Mouse (Mus musculus) heart, embryonic 15.5 days (tissue): Measurements from ENCODE around the gene Rpl19. TPM values are rescaled to one million over a fixed set of nuclear protein-coding genes. Genes with fewer than 3 reads are reported as not detected.

Source experiments
- ATAC-seq: fragments of 200-750 bp; cut with Nextera tagmentation; replicated peaks from 2 replicates; pipeline ENCODE4 v1.8.0; 2017; ENCODE audit warnings: low read depth, moderate TSS enrichment; ENCODE audit not compliant: insufficient number of reproducible peaks, insufficient read depth, low FRiP score
- H3K27ac ChIP-seq: fragments of 300-500 bp; sonication (generic); 2 replicates; pipeline ENCODE4 v1.5.1; 2015; ENCODE audit warnings: mild to moderate bottlenecking, inconsistent platforms
- H3K27me3 ChIP-seq: fragments of 300-500 bp; sonication (generic); 2 replicates; pipeline ENCODE4 v1.6.1; 2015; ENCODE audit warnings: inconsistent platforms
- H3K36me3 ChIP-seq: fragments of 300-500 bp; sonication (generic); 2 replicates; pipeline ENCODE4 v1.6.1; 2015; ENCODE audit warnings: mild to moderate bottlenecking, inconsistent platforms
- H3K4me1 ChIP-seq: fragments of 300-500 bp; sonication (generic); replicated peaks from 2 replicates; pipeline ENCODE4 v1.6.1; 2015; ENCODE audit warnings: inconsistent platforms
- H3K4me2 ChIP-seq: fragments of 300-500 bp; sonication (generic); 2 replicates; pipeline ENCODE4 v1.6.1; 2015; ENCODE audit warnings: inconsistent platforms, mild to moderate bottlenecking, moderate library complexity
- H3K4me3 ChIP-seq: fragments of 300-500 bp; sonication (generic); 2 replicates; pipeline ENCODE4 v1.5.1; 2015; ENCODE audit warnings: mild to moderate bottlenecking, inconsistent platforms
- H3K9ac ChIP-seq: fragments of 300-500 bp; sonication (generic); 2 replicates; pipeline ENCODE4 v1.6.1; 2015; ENCODE audit warnings: mild to moderate bottlenecking, inconsistent platforms
- H3K9me3 ChIP-seq: fragments of 300-500 bp; sonication (generic); replicated peaks from 2 replicates; pipeline ENCODE4 v1.6.1; 2016; ENCODE audit warnings: inconsistent platforms
- WGBS: fragments of 180-500 bp; shearing (Covaris S2); methylation state at CpG from one replicate; pipeline ENCODE4 v1.1.7; 2015; ENCODE audit warnings: mixed read lengths; 5-methylcytosine and 5-hydroxymethylcytosine counted together
- polyA plus RNA-seq: library from polyadenylated mRNA; unstranded; fragments of >200 nt; fragmentation: Nextera tagmentation; extraction: Ambion mirVana; gene quantifications from 2 replicates; pipeline ENCODE4 v1.2.1, GENCODE M21; 2015

Rpl19 gene
- 601 and 668 TPM in 2 replicates for polyA plus RNA-seq

GRCm38 (mm10) chr11:98026570-98027296 is at the start of gene Rpl19:
Gene Rpl19, plus strand, starts transcription at chr11:98026710.
- Histone ChIP-seq H3K9me3 (no peaks in the 10 kb centered on the region), H3K9ac (peak within 1 kb of the TSS; percentile 99), H3K27ac (peak within 1 kb of the TSS; percentile 92), H3K4me3 (peak within 1 kb of the TSS; percentile 86), H3K27me3 (no peaks in the 10 kb centered on the region), H3K4me1 (peaks cover 24% of the 10 kb centered on the region), H3K36me3 (peaks cover 35% of the 10 kb centered on the region), H3K4me2 (peak within 1 kb of the TSS; percentile 77)
- under 1% methylated on average over 69 of the region's 69 CpGs for WGBS
- peak; percentile 76 for ATAC-seq

- 0 out of 2 replicates have a peak, but pooled peaks cover 4% of the 10 kb centered on the region for H3K27me3 ChIP-seq
- H3K4me2 ChIP-seq = no peak overlapping the region
- H3K4me1 ChIP-seq = peaks cover 8% of the 10 kb centered on the region; the same call in 1 of the 2 replicates
- no peak overlapping the region for H3K9ac ChIP-seq
- no peaks in the 10 kb centered on the region for H3K36me3 ChIP-seq
- ATAC-seq = 0 out of 2 replicates have a peak, but pooled peaks have one; percentile 10
- no peaks in the 10 kb centered on the region for H3K9me3 ChIP-seq
- WGBS = 73% methylated on average over 5 of the region's 5 CpGs
- no peak overlapping the region for H3K27ac ChIP-seq
- H3K4me3 ChIP-seq = no peak overlapping the region
Observed at GRCm38 (mm10) chr11:97977797-97978196, 48.7 kb upstream of the Rpl19 start.

DNA sequence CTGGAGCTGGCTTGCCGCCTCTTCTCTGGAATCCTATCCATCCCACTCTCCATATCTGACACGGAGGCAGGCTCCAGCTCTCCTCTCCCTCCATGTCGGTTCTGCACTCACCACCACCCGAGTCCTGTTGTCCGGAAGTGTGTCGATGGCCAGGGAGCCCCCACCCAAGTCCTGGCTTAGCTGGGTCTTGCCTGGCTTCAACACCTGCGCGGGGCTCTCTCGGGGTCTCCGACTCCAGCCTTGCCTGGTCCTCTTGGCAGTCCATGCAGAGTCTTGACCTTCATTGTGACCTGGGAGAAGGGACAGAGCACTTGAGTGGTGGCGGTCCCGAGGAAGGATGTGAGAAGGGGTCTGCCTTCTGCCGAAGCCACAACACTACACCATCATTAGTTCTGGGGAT is 48.1 kb upstream of the Rpl19 start:
- WGBS = 68% methylated on average over 13 of the region's 13 CpGs

GRCm38 (mm10) chr11:97979824-97980495 is 46.5 kb upstream of the Rpl19 start:
- WGBS = 68% methylated on average over 10 of the region's 10 CpGs
- H3K27ac ChIP-seq = no peak overlapping the region
- H3K27me3 ChIP-seq = peaks cover 17% of the 10 kb centered on the region
- no peak overlapping the region for H3K9ac ChIP-seq
- H3K36me3 ChIP-seq = no peaks in the 10 kb centered on the region
- H3K4me1 ChIP-seq = peaks cover 8% of the 10 kb centered on the region; the same call in 1 of the 2 replicates
- no peaks in the 10 kb centered on the region for H3K9me3 ChIP-seq
- no peak overlapping the region for H3K4me2 ChIP-seq
- no peak for ATAC-seq
- no peak overlapping the region for H3K4me3 ChIP-seq

More for the DNA sequence above, 48.1 kb upstream of the Rpl19 start:
- 0 out of 2 replicates have a peak, but pooled peaks have one; percentile 15 for ATAC-seq
- peaks cover 7% of the 10 kb centered on the region; the same call in 1 of the 2 replicates for H3K27me3 ChIP-seq
- no peaks in the 10 kb centered on the region for H3K9me3 ChIP-seq
- no peak overlapping the region for H3K4me3 ChIP-seq
- H3K9ac ChIP-seq = no peak overlapping the region
- H3K36me3 ChIP-seq = no peaks in the 10 kb centered on the region
- no peak overlapping the region for H3K4me2 ChIP-seq
- H3K27ac ChIP-seq = no peak overlapping the region
- peaks cover 8% of the 10 kb centered on the region; the same call in 1 of the 2 replicates for H3K4me1 ChIP-seq

GRCm38 (mm10) chr11:97980531-97980966 is 46.0 kb upstream of the Rpl19 start:
- Histone ChIP-seq H3K4me1 (peaks cover 10% of the 10 kb centered on the region; the same call in 1 of the 2 replicates), H3K27me3 (peaks cover 22% of the 10 kb centered on the region), H3K9ac (no peak overlapping the region), H3K27ac (no peak overlapping the region), H3K36me3 (no peaks in the 10 kb centered on the region), H3K4me3 (no peak overlapping the region), H3K9me3 (no peaks in the 10 kb centered on the region), H3K4me2 (no peak overlapping the region)
- WGBS = 50% methylated on average over 9 of the region's 9 CpGs
- ATAC-seq = peak; percentile 36; the same call in 1 of the 2 replicates

DNA sequence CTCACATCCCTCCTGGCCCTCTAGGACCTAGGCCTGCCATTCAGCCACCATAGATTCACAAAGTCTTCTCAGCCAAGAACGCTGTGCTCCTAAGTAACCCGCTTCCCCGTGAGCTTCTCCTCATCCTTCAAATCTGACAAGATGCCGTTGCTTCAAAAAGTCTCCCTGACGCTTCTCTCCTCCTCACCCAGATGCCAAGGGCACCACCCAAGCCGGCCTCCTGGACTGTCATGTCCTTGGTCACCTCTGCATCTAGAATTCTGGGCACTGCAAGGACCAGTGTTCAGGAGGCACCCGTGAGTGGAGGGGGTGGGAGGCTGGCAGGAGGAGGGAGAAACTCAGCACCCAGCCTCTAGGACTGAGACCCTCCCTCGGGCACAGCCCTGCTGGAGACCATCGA is 43.8 kb upstream of the Rpl19 start:
- Histone ChIP-seq H3K4me2 (no peak overlapping the region), H3K4me3 (no peak overlapping the region), H3K27me3 (peaks cover 35% of the 10 kb centered on the region), H3K4me1 (peaks cover 29% of the 10 kb centered on the region), H3K9me3 (no peaks in the 10 kb centered on the region), H3K9ac (no peak overlapping the region), H3K27ac (no peak overlapping the region), H3K36me3 (no peaks in the 10 kb centered on the region)
- ATAC-seq = no peak
- 81% methylated on average over 9 of the region's 9 CpGs for WGBS

- H3K4me1 ChIP-seq = peaks cover 27% of the 10 kb centered on the region
- WGBS = 95% methylated on average over 3 of the region's 3 CpGs
- H3K4me3 ChIP-seq = no peak overlapping the region
- no peak overlapping the region for H3K9ac ChIP-seq
- no peaks in the 10 kb centered on the region for H3K36me3 ChIP-seq
- H3K4me2 ChIP-seq = no peak overlapping the region
- no peak for ATAC-seq
- H3K27me3 ChIP-seq = peaks cover 34% of the 10 kb centered on the region
- H3K27ac ChIP-seq = no peak overlapping the region
- no peaks in the 10 kb centered on the region for H3K9me3 ChIP-seq
Observed at GRCm38 (mm10) chr11:97983506-97983905, 43.0 kb upstream of the Rpl19 start.

DNA sequence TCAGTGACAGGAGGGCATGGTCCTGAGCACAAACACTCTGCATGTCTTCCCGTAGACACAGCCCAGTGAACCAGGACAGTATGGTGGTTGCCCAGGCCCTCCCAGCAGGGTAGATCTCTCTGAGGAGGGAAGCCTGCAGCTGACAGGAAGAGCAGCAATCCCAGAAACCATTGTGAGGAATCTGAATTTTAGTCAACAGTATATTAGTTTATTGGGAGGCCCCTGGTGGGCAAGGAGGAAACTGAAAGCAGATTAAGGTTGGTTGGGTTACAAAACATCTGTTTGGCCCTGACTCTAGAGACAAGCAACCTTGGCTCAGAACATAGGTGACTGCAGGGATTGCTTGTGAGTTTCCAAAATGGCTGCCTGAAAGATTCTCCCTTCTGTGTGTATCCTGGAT is 42.5 kb upstream of the Rpl19 start:
- H3K36me3 ChIP-seq = no peaks in the 10 kb centered on the region

GRCm38 (mm10) chr11:97985727-97986677 is 40.5 kb upstream of the Rpl19 start, which contains the start of gene Plxdc1:
Gene Plxdc1, minus strand, starts transcription at chr11:97986444.
- Histone ChIP-seq H3K4me1 (peaks cover 36% of the 10 kb centered on the region), H3K9me3 (no peaks in the 10 kb centered on the region), H3K9ac (peak within 1 kb of the TSS; percentile 51), H3K27ac (no peak within 1 kb of the TSS), H3K27me3 (peaks cover 38% of the 10 kb centered on the region), H3K36me3 (no peaks in the 10 kb centered on the region), H3K4me3 (peak within 1 kb of the TSS; percentile 73), H3K4me2 (peak within 1 kb of the TSS; percentile 96)
- ATAC-seq = no peak
- WGBS = 3% methylated on average over 61 of the region's 74 CpGs

More for the DNA sequence above, 42.5 kb upstream of the Rpl19 start:
- no peak for ATAC-seq
- no peak overlapping the region for H3K27ac ChIP-seq
- H3K27me3 ChIP-seq = peaks cover 34% of the 10 kb centered on the region
- no peak overlapping the region for H3K4me2 ChIP-seq
- no peak overlapping the region for H3K9ac ChIP-seq
- 71% methylated on average over 1 of the region's 1 CpGs for WGBS
- peaks cover 27% of the 10 kb centered on the region for H3K4me1 ChIP-seq
- H3K4me3 ChIP-seq = no peak overlapping the region
- no peaks in the 10 kb centered on the region for H3K9me3 ChIP-seq

- Histone ChIP-seq H3K4me2 (peak overlapping the region; percentile 96), H3K4me3 (peak overlapping the region; percentile 73), H3K9ac (peak overlapping the region; percentile 51), H3K36me3 (no peaks in the 10 kb centered on the region), H3K4me1 (peaks cover 36% of the 10 kb centered on the region), H3K9me3 (no peaks in the 10 kb centered on the region), H3K27me3 (peaks cover 38% of the 10 kb centered on the region), H3K27ac (no peak overlapping the region)
- WGBS = 25% methylated on average over 17 of the region's 17 CpGs
- no peak for ATAC-seq
Observed at GRCm38 (mm10) chr11:97986738-97987465, 39.6 kb upstream of the Rpl19 start.
